Mouse (Mus musculus) hindbrain, embryonic 16.5 days (tissue): ENCODE results near the gene Lfng. TPM values are rescaled to one million over a fixed set of nuclear protein-coding genes. Genes with fewer than 3 reads are reported as not detected.

Experiments
- ATAC-seq: fragments of 200-750 bp; cut with Nextera tagmentation; 2 replicates; pipeline ENCODE4 v1.8.0; 2017; ENCODE audit warnings: moderate TSS enrichment, moderate library complexity
- H3K27ac ChIP-seq: fragments of 300-500 bp; sonication (generic); 2 replicates; pipeline ENCODE4 v1.5.1; 2014; ENCODE audit warnings: low read depth, mild to moderate bottlenecking, control low read depth, low read length, moderate library complexity
- H3K27me3 ChIP-seq: fragments of 300-500 bp; sonication (generic); replicated peaks from 2 replicates; pipeline ENCODE4 v1.6.1; 2014; ENCODE audit warnings: low read length; ENCODE audit not compliant: control insufficient read depth, insufficient read depth
- H3K36me3 ChIP-seq: fragments of 300-500 bp; sonication (generic); 2 replicates; pipeline ENCODE4 v1.6.1; 2014; ENCODE audit warnings: mild to moderate bottlenecking, low read length, moderate library complexity, mixed read lengths; ENCODE audit not compliant: control insufficient read depth, insufficient read depth
- H3K4me1 ChIP-seq: fragments of 300-500 bp; sonication (generic); 2 replicates; pipeline ENCODE4 v1.6.1; 2014; ENCODE audit warnings: low read depth, low read length; ENCODE audit not compliant: control insufficient read depth, insufficient read depth
- H3K4me2 ChIP-seq: fragments of 300-500 bp; sonication (generic); 2 replicates; pipeline ENCODE4 v1.6.1; 2014; ENCODE audit warnings: mild to moderate bottlenecking, low read length, control low read depth, moderate library complexity
- H3K4me3 ChIP-seq: fragments of 300-500 bp; sonication (generic); 2 replicates; pipeline ENCODE4 v1.5.1; 2014; ENCODE audit warnings: mild to moderate bottlenecking, low read length, control low read depth, moderate library complexity
- H3K9ac ChIP-seq: fragments of 300-500 bp; sonication (generic); 2 replicates; pipeline ENCODE4 v1.6.1; 2014; ENCODE audit warnings: low read depth, mild to moderate bottlenecking, control low read depth, low read length, moderate library complexity
- H3K9me3 ChIP-seq: fragments of 300-500 bp; sonication (generic); 2 replicates; pipeline ENCODE4 v1.6.1; 2014; ENCODE audit warnings: mild to moderate bottlenecking, low read length, moderate library complexity; ENCODE audit not compliant: control insufficient read depth
- WGBS: fragments of 180-500 bp; shearing (Covaris S2); extraction: QIAGEN DNeasy Blood & Tissue Kit; methylation state at CpG from one replicate; pipeline ENCODE4 v1.1.7; 2014; 5-methylcytosine and 5-hydroxymethylcytosine counted together
- polyA plus RNA-seq: library from polyadenylated mRNA; unstranded; fragments of >200 nt; fragmentation: Nextera tagmentation; extraction: Ambion mirVana; gene quantifications from 2 replicates; pipeline ENCODE4 v1.2.1, GENCODE M21; 2015

The Lfng gene
- polyA plus RNA-seq, 1 experiment from 2014 or later: 30.2 TPM

DNA sequence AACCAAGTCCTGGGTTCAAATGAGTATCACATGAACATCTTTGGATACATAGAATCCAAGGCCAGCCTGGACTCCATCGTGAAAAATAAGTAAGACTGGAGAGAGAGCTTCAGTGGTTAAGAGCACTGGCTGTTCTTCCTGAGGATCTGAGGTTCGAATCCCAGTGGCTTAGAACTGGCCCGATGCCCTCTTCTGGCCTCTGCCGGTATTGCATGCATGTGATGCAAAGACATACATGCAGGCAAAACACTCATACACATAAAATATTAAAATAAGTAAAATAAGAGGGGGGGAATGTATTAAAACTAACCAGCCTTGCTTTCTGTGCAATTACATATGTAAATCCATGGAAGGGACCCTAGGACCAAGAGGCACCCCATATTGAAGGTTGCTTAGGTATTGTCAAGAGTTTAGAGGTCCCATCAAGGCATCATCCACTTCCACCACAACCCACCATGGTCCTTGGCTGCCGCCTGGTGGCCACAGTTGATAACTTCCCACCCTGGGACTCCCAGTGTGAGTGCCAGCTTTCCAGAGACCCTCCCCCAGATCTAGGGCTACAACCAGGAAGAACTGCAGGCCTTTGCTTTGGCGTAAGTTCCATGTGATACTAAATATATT, 12.1 kb downstream of the Lfng start:
- ATAC-seq: no peak
- peak overlapping the region; percentile 32; the same call in 1 of the 2 replicates for H3K27ac ChIP-seq

GRCm38 (mm10) chr5:140619895-140620736, 13.0 kb downstream of the Lfng start:
- no peaks in the 10 kb centered on the region for H3K27me3 ChIP-seq
- H3K36me3 ChIP-seq: peaks cover 25% of the 10 kb centered on the region
- ATAC-seq: peak; percentile 29
- 46% methylated on average over 7 of the region's 7 CpGs for WGBS
- no peak overlapping the region for H3K9ac ChIP-seq
- peaks cover 2% of the 10 kb centered on the region; the same call in 1 of the 2 replicates for H3K4me1 ChIP-seq
- peak overlapping the region; percentile 32; the same call in 1 of the 2 replicates for H3K27ac ChIP-seq
- H3K4me3 ChIP-seq: no peak overlapping the region
- H3K4me2 ChIP-seq: no peak overlapping the region
- H3K9me3 ChIP-seq: no peaks in the 10 kb centered on the region

More for the DNA sequence above, 12.1 kb downstream of the Lfng start:
- Histone ChIP-seq H3K9ac (no peak overlapping the region), H3K9me3 (no peaks in the 10 kb centered on the region), H3K27me3 (no peaks in the 10 kb centered on the region), H3K36me3 (peaks cover 17% of the 10 kb centered on the region), H3K4me2 (no peak overlapping the region), H3K4me3 (no peak overlapping the region), H3K4me1 (peaks cover 2% of the 10 kb centered on the region; the same call in 1 of the 2 replicates)
- 20% methylated on average over 6 of the region's 6 CpGs for WGBS

GRCm38 (mm10) chr5:140621092-140621491, 14.0 kb downstream of the Lfng start:
- Histone ChIP-seq H3K9me3 (no peaks in the 10 kb centered on the region), H3K9ac (no peak overlapping the region), H3K36me3 (peaks cover 29% of the 10 kb centered on the region), H3K27ac (peak overlapping the region; percentile 66; the same call in 1 of the 2 replicates), H3K27me3 (no peaks in the 10 kb centered on the region), H3K4me3 (no peak overlapping the region), H3K4me1 (peaks cover 2% of the 10 kb centered on the region; the same call in 1 of the 2 replicates), H3K4me2 (no peak overlapping the region)
- WGBS: 66% methylated on average over 9 of the region's 9 CpGs
- no peak for ATAC-seq

GRCm38 (mm10) chr5:140621517-140621916, 14.4 kb downstream of the Lfng start:
- Histone ChIP-seq H3K9me3 (no peaks in the 10 kb centered on the region), H3K4me1 (peaks cover 2% of the 10 kb centered on the region; the same call in 1 of the 2 replicates), H3K27me3 (no peaks in the 10 kb centered on the region), H3K36me3 (peaks cover 33% of the 10 kb centered on the region), H3K4me3 (no peak overlapping the region), H3K27ac (peak overlapping the region; percentile 66; the same call in 1 of the 2 replicates), H3K4me2 (no peak overlapping the region), H3K9ac (no peak overlapping the region)
- ATAC-seq: no peak
- 60% methylated on average over 10 of the region's 10 CpGs for WGBS

DNA sequence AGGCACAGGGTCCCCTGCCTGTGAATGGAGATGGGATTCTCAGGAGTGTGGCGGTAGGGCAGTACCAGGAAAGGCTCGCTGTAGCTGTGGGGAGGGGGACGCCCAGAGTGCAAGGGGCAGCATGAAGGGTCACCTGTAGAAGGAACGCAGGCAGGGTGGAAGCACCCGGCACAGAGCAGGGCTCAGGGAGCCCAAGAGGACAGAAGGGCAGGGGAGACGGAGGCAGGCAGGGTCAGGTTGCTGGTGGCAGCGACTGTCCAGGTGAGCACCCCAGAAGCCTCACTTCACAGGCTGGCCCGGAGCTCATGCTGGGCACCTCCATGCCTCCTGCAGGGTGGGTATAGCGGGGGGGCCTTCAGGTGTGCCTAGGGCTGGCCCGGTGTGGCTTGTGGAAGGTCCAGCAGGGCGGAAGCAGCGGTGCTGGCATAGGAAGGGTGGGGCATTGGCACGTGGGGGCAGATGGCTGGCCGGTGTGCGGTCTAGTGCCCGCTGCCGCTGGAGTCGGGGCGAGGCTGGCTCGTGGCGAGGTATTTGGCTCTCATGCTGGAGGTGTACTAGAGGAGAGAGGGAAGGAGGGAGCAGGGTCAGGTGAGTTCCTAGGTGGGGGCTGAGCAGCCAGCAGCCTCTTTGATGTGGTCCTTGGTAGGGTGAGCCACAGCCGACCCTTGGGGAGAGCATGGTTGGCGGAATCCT, 16.0 kb downstream of the Lfng start:
- H3K4me2 ChIP-seq: no peak overlapping the region
- 94% methylated on average over 23 of the region's 23 CpGs for WGBS
- no peak for ATAC-seq

DNA sequence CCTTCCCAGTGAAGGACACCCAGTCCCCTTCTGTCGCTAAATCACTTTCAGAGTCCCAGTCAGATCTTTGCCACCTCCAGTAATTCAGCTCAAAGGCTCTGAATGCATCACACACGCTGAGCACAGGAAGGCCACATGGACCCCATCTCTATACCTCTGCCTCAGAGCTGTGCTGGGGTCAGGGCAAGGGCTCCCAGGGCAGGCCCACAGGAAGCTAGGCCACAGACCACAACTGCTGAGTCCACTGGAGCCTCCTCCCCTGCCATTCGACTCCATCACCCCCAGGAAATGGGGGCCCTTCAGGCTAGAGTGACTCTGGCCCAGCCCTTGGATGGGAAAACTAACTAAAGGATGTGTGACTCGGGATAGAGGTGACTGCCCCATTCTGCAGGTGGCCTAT, 16.7 kb downstream of the Lfng start:
- Histone ChIP-seq H3K9me3 (no peaks in the 10 kb centered on the region; the same call in 1 of the 2 replicates), H3K27ac (no peak overlapping the region), H3K9ac (no peak overlapping the region), H3K27me3 (no peaks in the 10 kb centered on the region), H3K4me2 (no peak overlapping the region), H3K36me3 (peaks cover 54% of the 10 kb centered on the region), H3K4me3 (no peak overlapping the region), H3K4me1 (peaks cover 2% of the 10 kb centered on the region; the same call in 1 of the 2 replicates)
- no peak for ATAC-seq
- 84% methylated on average over 4 of the region's 4 CpGs for WGBS

More for the DNA sequence above, 16.0 kb downstream of the Lfng start:
- Histone ChIP-seq H3K27ac (no peak overlapping the region), H3K9me3 (no peaks in the 10 kb centered on the region; the same call in 1 of the 2 replicates), H3K4me3 (no peak overlapping the region), H3K4me1 (peaks cover 2% of the 10 kb centered on the region; the same call in 1 of the 2 replicates), H3K9ac (no peak overlapping the region), H3K36me3 (peaks cover 48% of the 10 kb centered on the region), H3K27me3 (no peaks in the 10 kb centered on the region)

DNA sequence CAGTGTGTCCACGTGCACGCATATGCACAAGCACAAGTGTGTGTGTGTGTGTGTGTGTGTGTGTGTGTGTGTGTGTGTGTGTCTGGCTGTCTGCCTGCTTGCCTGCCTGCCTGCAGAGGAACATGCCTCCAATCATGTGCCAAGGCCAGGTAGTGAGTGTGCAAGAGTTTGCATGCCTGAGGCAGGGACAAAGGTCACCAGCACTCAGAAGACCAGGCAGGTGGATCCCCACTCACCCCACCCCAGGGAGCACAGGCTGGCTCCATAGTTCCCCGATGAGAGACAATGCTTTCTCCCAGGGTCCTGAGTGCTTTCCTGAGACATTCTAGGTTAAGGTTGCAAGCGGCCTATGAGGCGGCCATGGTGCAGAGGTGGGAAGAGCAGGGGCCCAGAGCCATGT, 17.1 kb downstream of the Lfng start:
- WGBS: 91% methylated on average over 5 of the region's 5 CpGs
- no peaks in the 10 kb centered on the region for H3K27me3 ChIP-seq
- H3K9ac ChIP-seq: no peak overlapping the region
- H3K27ac ChIP-seq: no peak overlapping the region
- H3K4me3 ChIP-seq: no peak overlapping the region
- no peak overlapping the region for H3K4me2 ChIP-seq
- H3K4me1 ChIP-seq: peaks cover 2% of the 10 kb centered on the region; the same call in 1 of the 2 replicates
- ATAC-seq: no peak
- H3K36me3 ChIP-seq: peaks cover 59% of the 10 kb centered on the region
- H3K9me3 ChIP-seq: no peaks in the 10 kb centered on the region; the same call in 1 of the 2 replicates

- Histone ChIP-seq H3K4me3 (no peak overlapping the region), H3K9ac (no peak overlapping the region), H3K4me2 (no peak overlapping the region), H3K36me3 (peaks cover 66% of the 10 kb centered on the region), H3K27ac (no peak overlapping the region), H3K27me3 (no peaks in the 10 kb centered on the region), H3K4me1 (peaks cover 2% of the 10 kb centered on the region; the same call in 1 of the 2 replicates), H3K9me3 (no peaks in the 10 kb centered on the region; the same call in 1 of the 2 replicates)
- WGBS: 92% methylated on average over 13 of the region's 13 CpGs
- no peak for ATAC-seq
These were observed 17.8 kb downstream of the Lfng start for GRCm38 (mm10) chr5:140624961-140625360.
